In the genomic region with DNA sequence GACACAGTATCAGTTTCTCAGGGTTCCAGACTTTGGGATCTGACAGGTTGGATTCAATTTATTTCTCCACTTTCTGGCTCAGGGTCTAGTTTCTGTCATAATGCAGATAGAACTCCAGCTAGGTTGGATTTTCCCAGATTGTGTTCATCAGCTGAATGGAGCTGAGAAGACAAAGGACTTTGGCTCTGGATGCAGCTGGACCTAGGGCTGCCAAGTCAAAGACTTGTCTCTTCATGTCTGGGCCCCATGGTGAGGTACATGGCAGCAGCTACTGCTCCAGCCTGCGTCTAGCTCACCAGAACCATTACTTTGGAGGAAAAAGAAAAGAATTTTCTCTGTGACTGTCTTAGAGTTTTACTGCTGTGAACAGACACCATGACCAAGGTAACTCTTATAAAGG, we compare ENCODE assay signal across 33 mouse cellular contexts. TPM values are rescaled to one million over a fixed set of nuclear protein-coding genes. Genes with fewer than 3 reads are reported as not detected.
"Had no signal": no experiment of that assay in that cellular context is flagged by ENCODE, and none has a peak within 500 bp of the region (broad histone marks: within the 10 kb centered on the region; RNA-seq: fewer than 3 reads in every experiment).

No protein-coding gene starts in this region.

- H3K9me3 ChIP-seq: heart, embryonic 12.5 days; heart, embryonic 13.5 days; heart, embryonic 15.5 days; hindbrain, embryonic 10.5 days; hindbrain, embryonic 12.5 days; hindbrain, embryonic 15.5 days; intestine, embryonic 15.5 days; kidney, embryonic 15.5 days had no signal

- H3K27ac ChIP-seq: heart, adult 2 months; heart, embryonic 10.5 days; heart, embryonic 13.5 days; heart, embryonic 15.5 days; hindbrain, embryonic 10.5 days; hindbrain, embryonic 12.5 days; hindbrain, embryonic 14.5 days; hindbrain, embryonic 15.5 days; intestine, embryonic 15.5 days; kidney, embryonic 15.5 days; kidney, postnatal 0 days; layer of hippocampus, adult 2 months; left cerebral cortex, adult 2 months had no signal

- DNase-seq: heart, adult 2 months; heart, postnatal 14 days; heart, postnatal 36 days; kidney, adult 11 months; kidney, adult 18-20 months; kidney, adult 2 months; kidney, adult 8-10 months; kidney, adult 9 months; kidney, postnatal 10 days; kidney, postnatal 14 days; kidney, postnatal 25 days; kidney, postnatal 36 days; kidney, postnatal 4 days; layer of hippocampus, adult 9-11 months; layer of hippocampus, postnatal 36 days had no signal

- H3K27me3 ChIP-seq: heart, embryonic 12.5 days; heart, embryonic 13.5 days; heart, embryonic 15.5 days; hindbrain, embryonic 12.5 days; hindbrain, embryonic 15.5 days; intestine, embryonic 15.5 days; kidney, embryonic 15.5 days had no signal

- H3K4me3 ChIP-seq: heart, adult 2 months; heart, embryonic 10.5 days; heart, embryonic 12.5 days; heart, embryonic 13.5 days; heart, embryonic 15.5 days; hindbrain, embryonic 10.5 days; hindbrain, embryonic 12.5 days; hindbrain, embryonic 15.5 days; intestine, embryonic 15.5 days; kidney, embryonic 15.5 days; layer of hippocampus, adult 2 months; left cerebral cortex, adult 2 months had no signal

- H3K4me2 ChIP-seq: heart, embryonic 11.5 days; heart, embryonic 12.5 days; heart, embryonic 13.5 days; heart, embryonic 15.5 days; hindbrain, embryonic 12.5 days; hindbrain, embryonic 14.5 days; hindbrain, embryonic 15.5 days; intestine, embryonic 15.5 days; kidney, embryonic 15.5 days had no signal

- ATAC-seq: hindbrain, embryonic 16.5 days; inflammation-experienced regulatory T-cells, adult 6 months; intestine, embryonic 15.5 days; intestine, embryonic 16.5 days; intestine, postnatal 0 days had no signal

- H3K4me1 ChIP-seq: heart, embryonic 10.5 days; heart, embryonic 12.5 days; heart, embryonic 13.5 days; heart, embryonic 15.5 days; intestine, embryonic 15.5 days; kidney, embryonic 15.5 days had no signal

- H3K9ac ChIP-seq: heart, embryonic 12.5 days; heart, embryonic 13.5 days; heart, embryonic 15.5 days; hindbrain, embryonic 12.5 days; hindbrain, embryonic 14.5 days; hindbrain, embryonic 15.5 days; intestine, embryonic 15.5 days; kidney, embryonic 15.5 days had no signal

RNA-seq across cellular contexts. Expression of a gene that starts 28.5 kb away (rescaled TPM):
- polyA plus RNA-seq: inflammation-experienced regulatory T-cells, adult 6 months had no signal
